ENCODE assay signal across 8 mouse cellular contexts in the genomic region with DNA sequence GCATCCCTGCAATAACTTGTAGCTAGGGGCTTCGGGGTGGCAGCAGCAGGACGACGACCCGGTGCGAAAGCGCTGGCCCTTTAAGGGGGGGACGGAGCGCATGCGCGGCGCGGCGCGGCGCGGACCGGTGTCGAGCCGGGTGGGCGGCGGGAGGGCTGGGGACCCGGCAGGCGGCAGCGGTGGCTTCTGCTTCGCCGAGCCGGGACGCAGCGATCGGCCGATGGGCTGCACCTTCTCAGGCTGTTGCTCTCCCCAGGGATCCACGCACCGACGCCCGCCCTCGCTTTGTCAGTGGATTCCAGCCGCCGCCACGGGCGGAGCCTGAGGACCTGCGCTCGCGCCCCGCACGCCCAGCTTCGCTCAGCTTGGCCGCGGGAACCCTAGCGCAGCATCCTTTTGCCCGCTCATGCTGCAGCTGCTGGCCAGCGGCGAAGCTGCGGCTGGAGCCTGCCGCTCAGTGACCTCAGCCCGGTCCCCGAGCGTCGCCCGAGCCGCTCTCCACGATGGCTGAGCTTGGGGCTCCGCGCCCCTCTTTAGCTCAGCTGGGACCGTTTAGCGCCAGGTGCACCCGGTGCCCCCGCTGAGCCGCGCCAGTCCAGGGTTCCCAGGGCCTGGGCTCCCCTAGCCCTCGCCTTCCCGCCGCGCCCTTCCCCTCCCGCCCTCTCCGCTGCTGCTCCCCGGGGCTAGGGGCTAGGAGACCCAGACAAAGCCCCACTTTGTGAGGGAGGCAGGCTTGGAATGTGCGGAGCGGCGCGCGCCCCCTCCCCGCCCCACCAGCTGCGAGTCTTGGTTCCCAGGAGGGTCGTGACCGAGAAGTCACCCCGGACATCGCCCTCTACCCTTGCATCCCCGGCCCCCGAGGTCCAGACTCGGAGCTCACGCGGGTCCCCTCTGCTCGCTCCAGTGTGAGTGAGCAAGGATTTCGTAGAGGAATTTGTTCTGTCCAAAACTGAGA. TPM values are rescaled to one million over a fixed set of nuclear protein-coding genes. Genes with fewer than 3 reads are reported as not detected.
DNase-seq lines count a peak whose midpoint lies in the region; ATAC-seq and TF ChIP-seq lines count a peak whose summit lies in the region.

A gene (plus strand): TSS at position 110 of the 955 bp plus-strand sequence.

- H3K4me2 ChIP-seq in intestine, embryonic 15.5 days (replicated peaks): peak within 1 kb of the TSS; percentile 99

- H3K4me3 ChIP-seq in erythroblast, embryonic 14.5 days (replicated peaks): peak within 1 kb of the TSS; percentile 53
- peak within 1 kb of the TSS; percentile 80 for H3K4me3 ChIP-seq in intestine, embryonic 15.5 days (replicated peaks)
- peak within 1 kb of the TSS; percentile 71 for H3K4me3 ChIP-seq in small intestine, adult 2 months (ENCODE audit: low read depth, low read length)

- H3K9me3 ChIP-seq in erythroblast, embryonic 14.5 days (ENCODE audit: control insufficient read depth, low read length): no peaks in the 10 kb centered on the region
- H3K9me3 ChIP-seq in intestine, embryonic 15.5 days: no peaks in the 10 kb centered on the region

- H3K4me1 ChIP-seq in erythroblast, embryonic 14.5 days (ENCODE audit: control insufficient read depth): peaks cover 5% of the 10 kb centered on the region
- peaks cover 15% of the 10 kb centered on the region for H3K4me1 ChIP-seq in intestine, embryonic 15.5 days (replicated peaks)
- 0 out of 2 replicates have a peak, but pooled peaks cover 3% of the 10 kb centered on the region for H3K4me1 ChIP-seq in small intestine, adult 2 months (ENCODE audit: control insufficient read depth, insufficient read depth, insufficient read length, low read length)

- no peak for ATAC-seq in erythroblast, adult 5-6 weeks (replicated peaks; ENCODE audit: low FRiP score, poor library complexity, severe bottlenecking)
- peak; percentile 75 for ATAC-seq in intestine, embryonic 15.5 days
- peak; percentile 51 for ATAC-seq in megakaryocyte-erythroid progenitor cell, adult 5-6 weeks (replicated peaks; ENCODE audit: low FRiP score, low TSS enrichment, poor library complexity, severe bottlenecking)

- TF ChIP-seq POLR2A in small intestine, adult 2 months (IDR thresholded peaks at IDR 0.05; ENCODE audit: low read depth, low read length): no peak

- intact Hi-C loops in left cerebral cortex, postnatal 4 days (cut with DNase I): no loop called here

- peak; percentile 85 for DNase-seq in embryo, embryonic 10.5 days (ENCODE audit: low spot score)
- DNase-seq in gastrocnemius, postnatal 4 days (ENCODE audit: low spot score in 2 of 2): peak; percentile 62 to 74
- peak; percentile 84 for DNase-seq in left cerebral cortex, postnatal 4 days

- H3K27me3 ChIP-seq in erythroblast, embryonic 14.5 days (ENCODE audit: control insufficient read depth): peaks cover 36% of the 10 kb centered on the region
- H3K27me3 ChIP-seq in intestine, embryonic 15.5 days (replicated peaks): no peaks in the 10 kb centered on the region
- peaks cover 14% of the 10 kb centered on the region for H3K27me3 ChIP-seq in small intestine, adult 2 months (ENCODE audit: control insufficient read depth, insufficient read depth, low read length)

- no peak for TF ChIP-seq CTCF in small intestine, adult 2 months (IDR thresholded peaks at IDR 0.05; ENCODE audit: extremely low read depth, insufficient read length, insufficient replicate concordance, low read depth, low read length)

- no peaks in the 10 kb centered on the region for H3K36me3 ChIP-seq in erythroblast, embryonic 14.5 days (ENCODE audit: control insufficient read depth)
- H3K36me3 ChIP-seq in intestine, embryonic 15.5 days: no peaks in the 10 kb centered on the region
- no peaks in the 10 kb centered on the region for H3K36me3 ChIP-seq in small intestine, adult 2 months (ENCODE audit: control insufficient read depth, insufficient read depth, low read length)

- WGBS in intestine, embryonic 15.5 days: under 1% methylated on average over 94 of the region's 94 CpGs
- WGBS in small intestine, adult 2 months: 2% methylated on average over 93 of the region's 94 CpGs

- peak within 1 kb of the TSS; percentile 76 for H3K27ac ChIP-seq in intestine, embryonic 15.5 days
- no peak within 1 kb of the TSS for H3K27ac ChIP-seq in small intestine, adult 2 months (ENCODE audit: insufficient read depth, low read depth, low read length)

- H3K9ac ChIP-seq in intestine, embryonic 15.5 days: peak within 1 kb of the TSS; percentile 77

RNA-seq across cellular contexts. Expression of the gene that starts here (rescaled TPM):
- 0.06 TPM in 1 of 2 replicates, not detected in the other for polyA plus RNA-seq in erythroblast, embryonic 14.5 days (2012)
- not detected in 2 replicates for total RNA-seq in erythroblast, adult 5-6 weeks (2015; ENCODE audit: low replicate concordance)
- not detected in 2 replicates for total RNA-seq in erythroblast, adult 5-6 weeks (2017; ENCODE audit: low replicate concordance)
- 10 to 100 TPM; 58.1 to 58.7 TPM for total RNA-seq in gastrocnemius, postnatal 4 days (2021)
- polyA plus RNA-seq in intestine, embryonic 15.5 days (2015; fragmentation: Nextera tagmentation; extraction: Ambion mirVana): 7.8 and 9.1 TPM in 2 replicates
- 100 to 1,000 TPM; 148 to 152 TPM for total RNA-seq in left cerebral cortex, postnatal 4 days (2021)
- total RNA-seq in megakaryocyte-erythroid progenitor cell, adult 5-6 weeks (2014; fragmentation: Nextera tagmentation): 0.28 TPM in 1 of 2 replicates, not detected in the other
- not detected in 2 replicates for total RNA-seq in megakaryocyte-erythroid progenitor cell, adult 5-6 weeks (2017)
- 2.0 and 2.2 TPM in 2 replicates for polyA plus RNA-seq in small intestine, adult 2 months (2012; rRNA removed)

Comparison
In these comparisons a context has a peak if more than half of its experiments do, and no peak if none do; other contexts are left out.
1. RNA of the gene that starts here (total RNA-seq): 148 to 152 TPM in left cerebral cortex, postnatal 4 days and 58.1 to 58.7 TPM in gastrocnemius, postnatal 4 days; 0.28 TPM in megakaryocyte-erythroid progenitor cell, adult 5-6 weeks and not detected in erythroblast, adult 5-6 weeks; every median in the first group is over 10 times any median in the second.
2. Peak in ATAC-seq in megakaryocyte-erythroid progenitor cell, adult 5-6 weeks; RNA of the gene not detected or under 1 TPM.
3. Peak in every context shown above with its lines, with median percentiles within 50 percentile points of each other: H3K4me3 ChIP-seq and DNase-seq.